Mouse (Mus musculus) liver, embryonic 11.5 days (tissue): ENCODE measurements around the gene Whrn. TPM values are rescaled to one million over a fixed set of nuclear protein-coding genes. Genes with fewer than 3 reads are reported as not detected.

Experiments
- ATAC-seq: fragments of 200-750 bp; cut with Nextera tagmentation; replicated peaks from 2 replicates; pipeline ENCODE4 v1.8.0; 2017; ENCODE audit warnings: moderate number of reproducible peaks, mild to moderate bottlenecking, moderate TSS enrichment, moderate library complexity; ENCODE audit not compliant: low FRiP score
- DNase-seq: peaks from one replicate; pipeline ENCODE4 v3.0.0-alpha.2; 2017; ENCODE audit warnings: low spot score
- H3K27ac ChIP-seq: fragments of 300-500 bp; sonication (generic); 2 replicates; pipeline ENCODE4 v1.5.1; 2014; ENCODE audit warnings: mild to moderate bottlenecking, low read depth, low read length, control low read depth
- H3K27me3 ChIP-seq: fragments of 300-500 bp; sonication (generic); replicated peaks from 2 replicates; pipeline ENCODE4 v1.6.1; 2014; ENCODE audit warnings: low read length, mixed read lengths; ENCODE audit not compliant: control insufficient read depth, insufficient read depth
- H3K36me3 ChIP-seq: fragments of 300-500 bp; sonication (generic); 2 replicates; pipeline ENCODE4 v1.6.1; 2014; ENCODE audit warnings: mild to moderate bottlenecking, low read length, moderate library complexity, mixed read lengths; ENCODE audit not compliant: control insufficient read depth, insufficient read depth
- H3K4me1 ChIP-seq: fragments of 300-500 bp; sonication (generic); replicated peaks from 2 replicates; pipeline ENCODE4 v1.6.1; 2014; ENCODE audit warnings: low read length, mixed read lengths; ENCODE audit not compliant: control insufficient read depth, insufficient read depth
- H3K4me2 ChIP-seq: fragments of 300-500 bp; sonication (generic); 2 replicates; pipeline ENCODE4 v1.6.1; 2014; ENCODE audit warnings: mild to moderate bottlenecking, control low read depth, moderate library complexity
- H3K4me3 ChIP-seq: fragments of 300-500 bp; sonication (generic); 2 replicates; pipeline ENCODE4 v1.5.1; 2014; ENCODE audit warnings: low read depth, low read length, control low read depth
- H3K9ac ChIP-seq: fragments of 300-500 bp; sonication (generic); 2 replicates; pipeline ENCODE4 v1.6.1; 2014; ENCODE audit warnings: low read depth, low read length, control low read depth
- H3K9me3 ChIP-seq: fragments of 300-500 bp; sonication (generic); 2 replicates; pipeline ENCODE4 v1.6.1; 2016; ENCODE audit warnings: low read length, inconsistent platforms, mixed read lengths; ENCODE audit not compliant: control insufficient read depth
- WGBS: fragments of 180-500 bp; shearing (Covaris S2); extraction: QIAGEN DNeasy Blood & Tissue Kit; methylation state at CpG from one replicate; pipeline ENCODE4 v1.1.7; 2014; 5-methylcytosine and 5-hydroxymethylcytosine counted together
- polyA plus RNA-seq: library from polyadenylated mRNA; unstranded; fragments of >200 nt; fragmentation: Nextera tagmentation; extraction: Ambion mirVana; gene quantifications from 2 replicates; pipeline ENCODE4 v1.2.1, GENCODE M21; 2014

Whrn gene
- polyA plus RNA-seq, 1 experiment from 2014 or later: 2.4 TPM

DNA sequence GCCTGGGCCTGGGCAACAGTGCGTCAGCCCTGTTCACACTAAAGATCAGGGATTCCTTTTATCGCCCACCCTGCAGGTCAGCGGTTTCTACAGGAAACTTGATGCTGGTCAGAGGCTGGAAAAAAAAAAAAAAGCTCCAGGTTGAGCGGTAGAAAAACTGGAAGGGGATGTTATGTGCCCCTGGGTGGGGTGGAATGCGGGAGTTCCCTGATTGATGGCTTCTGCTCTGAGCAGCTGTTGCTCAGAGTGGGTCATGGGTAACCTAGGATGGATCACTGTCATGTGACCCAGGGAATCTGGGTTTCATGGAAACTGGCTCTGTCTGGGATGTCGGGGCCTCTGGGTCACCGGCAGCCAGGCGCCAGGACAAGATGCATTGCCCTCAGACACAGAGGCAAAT, 69.5 kb downstream of the Whrn start:
- no peaks in the 10 kb centered on the region for H3K9me3 ChIP-seq
- no peak overlapping the region for H3K9ac ChIP-seq
- WGBS: 57% methylated on average over 8 of the region's 8 CpGs
- H3K27ac ChIP-seq: no peak overlapping the region
- no peaks in the 10 kb centered on the region for H3K4me1 ChIP-seq
- no peak overlapping the region for H3K4me2 ChIP-seq
- H3K36me3 ChIP-seq: no peaks in the 10 kb centered on the region
- ATAC-seq (no peak), DNase-seq (no peak)
- H3K27me3 ChIP-seq: no peaks in the 10 kb centered on the region
- H3K4me3 ChIP-seq: no peak overlapping the region

DNA sequence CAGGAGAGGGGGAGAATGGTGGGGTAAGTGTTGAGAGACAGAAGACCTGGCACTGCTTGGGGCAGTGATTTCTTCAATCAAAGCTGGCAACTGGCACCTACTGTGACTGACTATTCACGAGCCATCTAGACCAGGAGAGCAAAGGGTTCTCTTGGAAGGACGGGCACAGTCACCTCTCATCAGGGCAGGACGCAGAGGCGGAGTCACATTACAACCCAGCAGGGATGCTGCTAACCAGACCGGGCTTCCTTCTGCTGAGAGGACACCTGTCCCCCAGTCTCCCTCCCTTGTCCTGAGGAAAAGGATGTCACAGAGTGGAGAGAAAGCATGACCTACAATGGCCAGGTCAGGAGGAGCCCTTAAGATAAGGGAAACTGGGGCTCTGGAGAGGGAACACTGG, 72.0 kb downstream of the Whrn start:
- DNase-seq (no peak), ATAC-seq (no peak)
- Histone ChIP-seq H3K27ac (no peak overlapping the region), H3K27me3 (no peaks in the 10 kb centered on the region), H3K4me3 (no peak overlapping the region), H3K36me3 (no peaks in the 10 kb centered on the region), H3K9me3 (no peaks in the 10 kb centered on the region), H3K4me2 (no peak overlapping the region), H3K9ac (no peak overlapping the region), H3K4me1 (no peaks in the 10 kb centered on the region)
- 26% methylated on average over 5 of the region's 5 CpGs for WGBS

DNA sequence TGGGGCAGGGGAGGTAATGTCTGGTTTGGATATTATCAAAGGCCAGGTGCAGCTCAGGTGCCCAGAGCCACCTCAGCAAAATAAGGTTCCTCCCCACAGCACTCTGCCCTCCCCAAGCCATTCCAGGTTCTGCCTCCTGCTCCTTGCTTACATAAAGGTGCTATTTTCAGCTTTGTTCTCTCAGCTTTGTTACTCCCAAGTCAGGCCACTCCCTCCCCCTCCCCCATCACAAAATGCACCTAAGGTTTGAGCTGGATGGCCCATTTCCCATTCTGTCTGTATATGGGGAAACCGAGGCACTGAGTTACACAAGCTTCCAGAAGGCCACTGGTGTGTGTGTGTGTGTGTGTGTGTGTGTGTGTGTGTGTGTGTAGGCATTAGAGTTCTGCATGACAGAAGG, 72.6 kb downstream of the Whrn start:
- H3K27ac ChIP-seq: no peak overlapping the region
- no peaks in the 10 kb centered on the region for H3K27me3 ChIP-seq
- no peaks in the 10 kb centered on the region for H3K9me3 ChIP-seq
- H3K4me1 ChIP-seq: no peaks in the 10 kb centered on the region
- H3K4me2 ChIP-seq: no peak overlapping the region
- H3K9ac ChIP-seq: no peak overlapping the region
- ATAC-seq (no peak), DNase-seq (no peak)
- H3K4me3 ChIP-seq: no peak overlapping the region
- no peaks in the 10 kb centered on the region for H3K36me3 ChIP-seq
- 44% methylated on average over 1 of the region's 1 CpGs for WGBS

DNA sequence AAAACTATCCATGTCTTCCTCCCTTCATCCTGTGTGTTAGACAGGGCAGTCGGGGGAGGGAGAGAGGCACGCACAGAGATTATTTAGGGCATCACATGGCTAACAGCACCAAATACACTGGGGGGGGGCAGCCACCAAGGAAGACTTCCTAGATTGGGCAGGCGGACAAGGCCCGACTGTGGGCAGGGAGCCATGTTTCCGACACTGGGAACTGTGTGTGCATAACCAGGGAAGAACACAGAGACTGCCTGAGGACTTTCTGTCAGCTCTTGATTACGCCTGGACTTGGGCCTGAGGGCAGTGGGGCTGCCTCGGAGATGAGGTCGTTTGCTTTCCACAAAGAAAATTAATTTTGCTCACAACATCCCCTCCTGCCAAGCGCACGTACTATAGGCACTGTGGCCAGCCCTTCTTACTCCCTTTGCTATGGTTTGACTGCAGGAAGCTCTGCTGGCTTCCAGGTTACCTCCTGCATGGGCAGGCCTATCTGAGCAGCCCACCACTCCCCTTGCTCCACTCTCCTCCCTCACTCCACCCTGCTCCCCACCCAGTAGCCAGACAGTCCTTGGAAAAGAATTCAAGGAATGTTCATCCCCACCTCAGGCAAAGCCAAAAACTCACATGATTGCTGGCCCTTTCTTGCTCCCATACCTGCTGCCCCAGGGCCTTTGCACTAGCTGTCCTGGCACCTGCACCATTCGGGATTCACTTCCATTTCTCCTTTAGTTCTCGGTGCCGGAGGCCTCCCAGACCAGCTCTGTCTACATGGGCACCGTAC, 75.5 kb downstream of the Whrn start:
- H3K27ac ChIP-seq: no peak overlapping the region
- DNase-seq: no peak
- no peak for ATAC-seq

DNA sequence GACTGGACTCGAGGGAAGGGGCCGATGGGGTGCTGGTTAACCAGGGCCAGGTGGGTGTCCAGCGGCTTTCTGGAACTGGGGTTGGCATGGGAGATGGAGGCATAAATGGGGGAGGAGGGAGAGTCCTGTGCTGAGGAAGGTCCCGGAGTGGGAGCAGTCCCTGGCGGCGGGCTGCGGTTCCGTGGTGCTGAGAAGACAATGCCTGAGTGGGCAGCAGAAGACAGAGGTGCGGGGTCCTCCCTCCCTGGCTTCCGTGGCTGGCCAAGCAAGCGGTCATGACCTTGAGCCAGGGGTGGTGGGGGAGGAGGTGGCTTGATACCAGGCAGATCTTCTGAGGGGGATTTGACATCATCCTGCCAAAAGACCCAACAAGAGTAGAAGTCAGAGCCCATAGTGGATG, 77.5 kb downstream of the Whrn start:
- 65% methylated on average over 11 of the region's 11 CpGs for WGBS
- no peaks in the 10 kb centered on the region for H3K4me1 ChIP-seq
- no peak overlapping the region for H3K9ac ChIP-seq
- H3K27ac ChIP-seq: no peak overlapping the region
- H3K4me3 ChIP-seq: no peak overlapping the region
- H3K4me2 ChIP-seq: no peak overlapping the region
- no peaks in the 10 kb centered on the region for H3K36me3 ChIP-seq
- no peaks in the 10 kb centered on the region for H3K9me3 ChIP-seq
- ATAC-seq (no peak), DNase-seq (no peak)
- H3K27me3 ChIP-seq: no peaks in the 10 kb centered on the region

More for the DNA sequence above, 75.5 kb downstream of the Whrn start:
- Histone ChIP-seq H3K4me3 (no peak overlapping the region), H3K27me3 (no peaks in the 10 kb centered on the region), H3K9me3 (no peaks in the 10 kb centered on the region), H3K4me1 (no peaks in the 10 kb centered on the region), H3K36me3 (no peaks in the 10 kb centered on the region), H3K9ac (no peak overlapping the region), H3K4me2 (no peak overlapping the region)
- 74% methylated on average over 14 of the region's 14 CpGs for WGBS

DNA sequence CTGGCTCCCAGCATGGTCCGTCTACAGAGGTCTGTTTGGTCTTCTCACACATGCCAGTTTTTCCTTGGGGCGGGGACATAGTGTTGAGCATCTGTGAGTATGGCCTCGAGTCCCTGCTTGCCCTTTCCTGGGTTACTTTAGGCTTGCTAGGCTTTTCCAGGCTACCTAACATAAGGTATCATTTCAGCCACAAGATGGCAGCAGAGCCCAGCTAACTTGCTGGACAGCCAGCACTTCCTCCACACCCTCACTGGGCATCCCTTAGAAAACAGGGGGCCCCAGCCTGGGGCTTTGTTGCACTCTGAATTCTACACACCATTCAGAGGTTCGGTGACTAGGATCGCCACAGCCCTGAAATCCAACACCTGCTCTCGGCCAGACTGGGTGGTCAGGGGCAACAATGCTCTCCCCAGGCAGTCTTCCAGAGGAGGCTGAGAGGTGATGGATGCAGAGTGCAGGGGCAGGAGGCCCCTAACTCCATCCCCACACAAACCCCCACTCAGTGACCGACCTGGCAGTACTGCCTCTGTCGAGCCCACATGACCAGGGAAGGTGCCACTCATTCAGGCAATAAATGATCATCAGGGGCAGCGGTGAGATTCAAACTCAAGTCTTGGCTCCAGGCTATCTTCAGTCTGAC, 78.4 kb downstream of the Whrn start:
- ATAC-seq (0 out of 2 replicates have a peak, but pooled peaks have one; percentile 39), DNase-seq (peak; percentile 74)
- no peak overlapping the region for H3K9ac ChIP-seq
- H3K4me3 ChIP-seq: no peak overlapping the region
- no peaks in the 10 kb centered on the region for H3K27me3 ChIP-seq
- H3K4me1 ChIP-seq: no peaks in the 10 kb centered on the region
- 25% methylated on average over 9 of the region's 9 CpGs for WGBS
- no peak overlapping the region for H3K27ac ChIP-seq
- no peaks in the 10 kb centered on the region for H3K9me3 ChIP-seq
- H3K4me2 ChIP-seq: no peak overlapping the region
- no peaks in the 10 kb centered on the region for H3K36me3 ChIP-seq

DNA sequence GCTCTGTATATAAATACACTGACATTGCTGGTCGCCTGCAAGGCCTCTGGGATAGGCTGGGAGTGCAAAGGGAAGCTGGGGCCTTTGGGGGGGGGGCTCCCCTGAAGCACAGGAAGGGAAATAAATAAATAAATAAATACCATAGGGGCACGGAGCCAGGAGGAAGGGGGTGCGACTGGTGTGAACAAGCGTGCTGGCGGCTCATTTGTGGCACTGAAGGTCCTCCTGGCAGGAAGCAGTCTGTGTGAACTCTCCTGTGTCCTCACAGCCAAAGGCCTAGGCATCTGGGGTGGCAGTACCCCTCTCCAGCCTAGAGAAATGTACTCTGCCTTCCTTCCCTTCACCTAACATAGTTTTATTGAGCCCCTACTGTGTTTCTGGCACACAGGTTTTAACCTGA, 80.8 kb downstream of the Whrn start:
- H3K9ac ChIP-seq: no peak overlapping the region
- no peak overlapping the region for H3K27ac ChIP-seq

DNA sequence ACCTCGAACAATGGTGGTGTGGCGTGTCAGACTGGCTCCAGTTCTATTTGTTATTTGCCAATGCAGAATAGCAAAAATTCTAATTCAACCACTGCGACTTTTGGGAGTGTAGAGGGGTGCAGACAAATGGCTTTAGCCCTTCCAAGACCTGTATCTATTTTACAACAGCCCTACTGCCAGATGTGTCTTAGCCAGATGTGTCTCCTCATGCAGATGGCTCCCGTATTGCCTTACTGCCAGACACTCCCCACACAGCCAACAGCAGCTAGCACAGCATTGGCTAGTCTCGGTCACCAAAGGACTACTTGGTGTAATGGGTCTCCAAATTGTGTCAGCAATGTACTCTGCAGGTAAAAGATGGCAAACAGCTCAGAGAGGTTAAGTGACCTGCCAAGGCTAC, 84.6 kb downstream of the Whrn start:
- H3K4me3 ChIP-seq: no peak overlapping the region
- H3K9ac ChIP-seq: no peak overlapping the region
- H3K4me2 ChIP-seq: peak overlapping the region; percentile 99; the same call in 1 of the 2 replicates
- DNase-seq: no peak
- no peak for ATAC-seq
- H3K27me3 ChIP-seq: no peaks in the 10 kb centered on the region; the same call in none of the 2 replicates
- H3K9me3 ChIP-seq: no peaks in the 10 kb centered on the region
- peaks cover 11% of the 10 kb centered on the region for H3K4me1 ChIP-seq
- no peak overlapping the region for H3K27ac ChIP-seq
- WGBS: 73% methylated on average over 5 of the region's 5 CpGs
- H3K36me3 ChIP-seq: no peaks in the 10 kb centered on the region

More for the DNA sequence above, 80.8 kb downstream of the Whrn start:
- no peaks in the 10 kb centered on the region for H3K36me3 ChIP-seq
- H3K4me3 ChIP-seq: no peak overlapping the region
- ATAC-seq (no peak), DNase-seq (no peak)
- WGBS: 63% methylated on average over 5 of the region's 5 CpGs
- H3K4me2 ChIP-seq: no peak overlapping the region
- peaks cover 2% of the 10 kb centered on the region; the same call in 1 of the 2 replicates for H3K4me1 ChIP-seq
- no peaks in the 10 kb centered on the region; the same call in none of the 2 replicates for H3K27me3 ChIP-seq
- no peaks in the 10 kb centered on the region for H3K9me3 ChIP-seq

DNA sequence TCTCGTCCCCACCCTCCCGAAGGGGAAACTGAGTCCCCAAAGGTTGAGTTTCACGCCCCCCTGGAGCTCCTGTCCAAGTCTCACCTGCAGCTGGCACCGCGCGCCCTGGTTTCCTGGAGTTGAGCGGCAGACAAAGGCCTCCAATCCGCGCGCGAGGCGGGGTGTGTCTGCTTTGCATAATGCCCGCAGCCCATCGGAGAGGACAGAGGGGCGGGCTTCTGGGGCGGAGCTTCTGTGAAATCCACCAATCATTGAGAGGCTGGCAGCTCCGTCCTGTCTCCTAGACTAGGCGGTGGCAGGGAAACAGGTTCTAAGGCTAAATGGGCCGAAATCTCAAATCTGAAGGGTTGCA, 85.2 kb downstream of the Whrn start:
- ATAC-seq (peak; percentile 91), DNase-seq (peak; percentile 91)
- H3K36me3 ChIP-seq: no peaks in the 10 kb centered on the region
- no peaks in the 10 kb centered on the region for H3K9me3 ChIP-seq
- H3K4me3 ChIP-seq: peak overlapping the region; percentile 63
- H3K4me1 ChIP-seq: peaks cover 13% of the 10 kb centered on the region
- peak overlapping the region; percentile 57 for H3K9ac ChIP-seq
- H3K4me2 ChIP-seq: peak overlapping the region; percentile 99
- no peak overlapping the region for H3K27ac ChIP-seq
- H3K27me3 ChIP-seq: no peaks in the 10 kb centered on the region; the same call in none of the 2 replicates
- under 1% methylated on average over 19 of the region's 19 CpGs for WGBS
